Mouse (Mus musculus): Measurements from ENCODE around the gene Atp6v1a.

Atp6v1a gene

GRCm38 (mm10) chr16:44060604-44061286 is 78.8 kb downstream of the Atp6v1a start:
- DNase-seq = no peak

GRCm38 (mm10) chr16:44058745-44059144 is 80.8 kb downstream of the Atp6v1a start:
- DNase-seq = peak; percentile 32

- DNase-seq = no peak
Measured at GRCm38 (mm10) chr16:44055766-44056165, 83.7 kb downstream of the Atp6v1a start.

- DNase-seq = no peak
Measured at GRCm38 (mm10) chr16:44053265-44053664, 86.2 kb downstream of the Atp6v1a start.

- no peak for DNase-seq
Measured at GRCm38 (mm10) chr16:44052390-44052789, 87.1 kb downstream of the Atp6v1a start.

GRCm38 (mm10) chr16:44050139-44050538 is 89.4 kb downstream of the Atp6v1a start:
- DNase-seq = no peak

- no peak for DNase-seq
Measured at GRCm38 (mm10) chr16:44039112-44039511, 100.4 kb downstream of the Atp6v1a start.
